Mouse (Mus musculus) G1E-ER4 (cell line): ENCODE data around the gene Wdr89. TPM values are rescaled to one million over a fixed set of nuclear protein-coding genes. Genes with fewer than 3 reads are reported as not detected.

Source experiments
- GATA1 ChIP-seq: IDR thresholded peaks from one replicate; pipeline ENCODE4 v1.8.0; 2012; ENCODE audit warnings: low read length, inconsistent platforms
- polyA plus RNA-seq: library from polyadenylated mRNA; stranded (reverse); fragments of >175 nt; gene quantifications from 2 replicates; pipeline ENCODE4 v1.2.3, GENCODE M21; 2012

The Wdr89 gene
- polyA plus RNA-seq, 1 experiment: 4.0 TPM

DNA sequence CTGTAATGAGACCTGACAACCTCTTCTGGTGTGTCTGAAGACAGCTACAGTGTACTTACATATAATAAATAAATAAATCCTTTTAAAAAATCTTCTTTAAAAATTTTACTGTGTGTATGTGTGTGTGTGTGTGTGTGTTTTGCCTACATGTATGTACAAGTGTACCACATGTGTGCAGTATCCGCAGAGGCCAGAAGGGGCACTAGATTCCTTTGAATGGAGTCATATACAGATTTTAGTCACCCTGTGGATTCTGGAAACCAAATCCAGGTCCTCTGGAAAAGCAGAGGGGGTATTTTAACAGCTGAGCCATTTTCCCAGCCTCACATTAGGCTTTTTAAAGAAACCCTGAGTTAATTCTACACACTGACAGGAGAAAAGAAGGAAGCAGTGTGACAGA lies 27.6 kb downstream of the Wdr89 start:
- TF ChIP-seq GATA1: no peak

DNA sequence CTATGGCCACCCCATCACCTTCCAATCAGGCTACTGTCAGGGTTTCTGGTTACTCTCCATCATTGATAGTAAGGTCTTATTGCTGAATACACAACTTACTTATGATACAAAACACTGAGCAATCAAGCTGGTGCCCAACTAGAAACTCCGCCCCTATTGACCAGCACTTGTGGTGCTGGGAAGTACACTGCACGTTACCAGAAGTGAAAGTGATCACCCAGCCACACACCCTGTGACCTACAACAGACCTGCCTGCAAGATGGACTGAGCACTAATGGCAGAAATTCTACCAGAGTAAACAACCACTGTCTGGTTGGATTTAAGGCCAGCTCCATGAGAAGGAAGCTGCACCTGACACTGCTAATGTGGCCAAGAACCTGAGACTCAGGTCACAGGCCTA lies 31.0 kb downstream of the Wdr89 start:
- TF ChIP-seq GATA1: no peak

DNA sequence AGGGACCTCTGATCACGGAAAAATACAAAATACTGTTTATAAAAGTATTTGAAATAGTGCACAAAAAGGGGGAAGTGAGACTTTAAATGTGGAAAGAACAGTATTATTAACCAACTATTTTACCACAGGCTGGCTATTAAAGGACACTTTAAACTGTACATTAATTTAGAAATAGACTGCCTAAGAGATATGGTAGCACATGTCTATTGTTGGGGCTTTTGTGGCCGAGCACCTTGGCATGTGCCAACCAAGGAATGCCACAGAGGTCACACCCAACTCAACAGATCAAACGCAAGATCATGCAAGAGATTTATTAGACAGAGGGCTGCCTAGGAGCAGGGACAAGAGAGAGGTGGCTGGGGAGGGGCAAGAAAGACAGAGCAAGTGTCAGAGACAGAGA lies 32.2 kb downstream of the Wdr89 start:
- no peak for TF ChIP-seq GATA1

DNA sequence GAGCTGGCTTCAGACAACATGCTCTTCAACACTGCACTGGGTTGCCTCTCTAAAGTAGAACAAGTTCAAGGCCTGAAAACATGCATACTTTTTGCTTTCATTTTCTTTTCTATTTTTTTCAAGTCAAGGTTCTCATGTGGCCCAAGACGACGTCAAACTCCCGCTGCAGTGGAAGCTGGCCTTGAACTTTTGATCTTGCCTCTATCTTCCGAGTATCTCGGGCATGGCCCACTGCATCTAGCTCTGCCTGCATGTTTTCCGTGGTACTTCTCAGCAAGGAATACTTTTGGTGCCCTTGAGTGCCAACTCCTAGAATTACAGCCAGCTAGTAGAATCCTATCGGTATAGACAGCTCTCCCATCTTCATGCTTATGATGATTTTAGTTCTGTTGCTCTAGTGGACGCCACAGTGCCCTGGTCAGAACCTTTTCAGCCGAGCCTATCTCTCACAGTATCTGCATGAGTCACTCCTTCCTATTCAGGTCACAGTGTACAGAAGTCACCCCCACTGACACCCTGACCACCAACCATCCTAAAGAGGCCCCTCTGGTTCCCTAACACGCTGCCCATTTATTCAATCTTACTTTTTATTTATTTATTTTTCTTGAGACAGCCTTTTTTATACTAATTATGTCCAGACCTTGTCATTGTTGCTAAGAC lies 33.4 kb downstream of the Wdr89 start:
- no peak for TF ChIP-seq GATA1

DNA sequence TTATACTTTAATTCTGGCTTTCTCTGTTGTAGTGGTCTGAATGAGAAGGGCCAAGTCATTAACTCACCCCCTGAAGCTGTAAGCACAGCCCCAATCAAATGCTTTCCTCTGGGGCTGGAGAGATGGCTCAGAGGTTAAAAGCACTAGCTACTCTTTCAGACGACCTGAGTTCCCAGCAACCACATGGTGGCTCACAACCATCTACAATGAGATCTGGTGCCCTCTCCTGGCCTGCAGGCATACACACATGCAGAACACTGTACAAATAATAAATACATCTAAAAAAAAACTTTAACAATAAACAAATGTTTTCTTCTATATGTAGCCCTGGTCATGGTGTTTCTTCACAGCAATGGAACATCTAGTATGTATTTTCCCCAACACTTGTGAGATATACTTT lies 39.7 kb downstream of the Wdr89 start:
- TF ChIP-seq GATA1: no peak

DNA sequence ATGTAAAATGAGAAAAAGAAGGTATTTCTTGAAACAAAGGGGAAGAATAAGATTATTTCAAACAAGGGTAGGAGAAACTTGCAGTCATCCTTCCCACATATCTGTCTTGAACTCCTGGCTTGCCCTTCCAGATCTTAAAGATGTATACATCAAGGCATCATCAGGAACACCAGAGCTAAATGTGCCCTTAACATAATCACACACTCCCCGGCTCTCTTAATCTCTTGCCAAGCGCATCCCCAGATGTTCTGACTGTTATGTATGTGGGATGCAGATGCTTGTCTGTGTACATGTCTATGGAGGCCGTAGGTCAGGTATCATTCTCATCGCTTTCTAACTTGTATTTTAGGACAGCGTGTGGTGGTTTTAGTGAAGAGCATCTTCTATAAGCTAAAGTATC lies 46.0 kb downstream of the Wdr89 start:
- no peak for TF ChIP-seq GATA1

DNA sequence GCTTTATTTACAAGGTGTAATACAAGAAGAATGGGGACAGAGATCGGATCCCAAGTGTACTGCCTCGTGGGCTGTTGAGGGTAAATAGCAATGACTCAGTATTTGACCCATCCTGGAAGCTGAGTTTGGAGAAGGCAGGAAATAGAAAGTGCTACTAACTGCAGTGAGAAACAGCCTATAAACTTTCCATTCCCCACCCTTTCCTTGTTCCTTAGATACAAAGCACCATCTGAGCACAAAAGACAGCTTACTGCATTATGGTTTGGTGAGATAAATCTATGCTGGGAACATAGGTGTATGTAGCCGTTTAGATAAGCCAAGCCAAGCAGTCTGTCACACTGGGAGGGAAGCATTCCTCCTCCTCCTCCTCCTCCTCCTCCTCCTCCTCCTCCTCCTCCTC lies 46.5 kb downstream of the Wdr89 start:
- TF ChIP-seq GATA1: no peak

DNA sequence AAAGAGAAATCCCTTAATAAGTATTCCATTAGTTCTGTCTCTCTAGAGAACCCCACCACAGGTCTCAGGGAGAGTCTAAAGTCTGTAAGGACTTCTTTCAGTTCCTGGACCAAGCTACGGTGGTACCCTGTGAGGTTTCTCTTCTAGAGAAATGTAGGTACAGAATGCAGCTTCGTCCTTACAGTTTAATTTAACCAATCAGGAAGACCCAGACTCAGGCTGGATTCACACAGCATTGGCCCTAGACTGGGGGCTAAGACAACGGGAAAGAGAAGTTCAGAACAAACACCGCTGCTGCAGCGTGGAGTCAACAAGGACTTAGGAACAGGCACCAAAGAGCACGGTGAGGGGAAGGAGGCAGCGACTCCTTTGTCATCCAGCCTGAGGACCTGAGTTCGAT lies 52.5 kb downstream of the Wdr89 start:
- no peak for TF ChIP-seq GATA1

DNA sequence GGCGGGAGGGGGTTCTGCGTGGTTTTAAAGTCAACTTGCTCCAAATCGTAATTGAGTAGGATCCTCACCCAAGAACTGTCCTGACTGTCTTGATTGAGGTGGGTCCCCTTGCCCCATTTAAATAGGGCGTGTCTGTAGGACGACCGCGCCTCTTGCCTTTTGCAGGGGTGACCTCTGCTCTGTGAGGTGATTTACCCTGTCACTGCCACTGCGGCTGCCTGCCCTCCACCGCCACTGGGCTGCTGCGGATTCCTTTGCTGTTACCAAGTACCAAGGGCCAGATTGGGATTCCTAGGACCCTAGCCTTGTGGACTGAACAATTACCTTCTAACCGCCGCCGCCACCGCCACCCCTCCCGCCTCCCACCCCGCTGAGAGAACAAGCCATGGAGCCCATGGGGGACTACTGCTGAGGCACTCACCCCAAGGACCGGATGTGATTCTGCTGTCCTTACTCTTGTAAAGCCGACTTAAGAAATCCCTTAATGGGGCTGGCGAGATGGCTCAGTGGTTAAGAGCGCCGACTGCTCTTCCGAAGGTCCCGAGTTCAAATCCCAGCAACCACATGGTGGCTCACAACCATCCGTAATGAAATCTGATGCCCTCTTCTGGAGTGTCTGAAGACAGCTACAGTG lies 53.1 kb downstream of the Wdr89 start:
- no peak for TF ChIP-seq GATA1

DNA sequence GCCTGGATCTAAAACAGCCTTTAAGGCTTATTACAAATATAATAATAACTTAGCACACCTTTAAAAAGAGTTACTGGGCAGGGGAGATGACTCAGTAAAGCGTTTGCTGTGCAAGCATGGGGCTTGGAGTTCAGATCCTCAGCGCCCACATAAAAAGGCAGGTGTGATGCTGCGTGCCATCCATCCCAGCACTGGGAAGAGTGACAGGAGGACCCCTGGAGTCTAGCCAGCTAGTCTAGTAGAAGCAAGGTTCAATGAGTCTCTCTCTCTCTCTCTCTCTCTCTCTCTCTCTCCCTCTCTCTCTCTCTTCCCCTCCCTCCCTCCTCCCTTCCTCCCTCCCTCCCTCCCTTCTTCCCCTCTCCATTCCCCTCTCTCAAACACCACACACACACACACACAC lies 53.8 kb downstream of the Wdr89 start:
- no peak for TF ChIP-seq GATA1

DNA sequence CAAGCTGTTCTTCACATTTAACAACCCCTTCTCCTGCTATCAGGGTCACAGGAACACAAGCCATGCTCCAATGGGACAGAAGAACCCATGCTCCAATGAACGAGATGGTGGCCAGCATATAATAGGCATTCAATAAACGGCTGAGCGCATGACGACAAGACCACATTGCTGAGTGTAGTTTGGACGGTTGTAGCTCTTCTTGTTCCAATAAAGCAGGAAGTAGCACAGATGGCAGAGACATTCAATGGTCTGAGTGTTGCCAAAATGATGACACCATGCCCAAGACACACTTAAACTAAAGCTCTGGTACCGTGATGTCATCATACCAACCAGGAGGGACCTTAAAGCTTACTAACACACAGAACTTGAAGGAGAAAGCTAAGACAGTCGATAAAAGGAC lies 56.6 kb downstream of the Wdr89 start:
- TF ChIP-seq GATA1: no peak

DNA sequence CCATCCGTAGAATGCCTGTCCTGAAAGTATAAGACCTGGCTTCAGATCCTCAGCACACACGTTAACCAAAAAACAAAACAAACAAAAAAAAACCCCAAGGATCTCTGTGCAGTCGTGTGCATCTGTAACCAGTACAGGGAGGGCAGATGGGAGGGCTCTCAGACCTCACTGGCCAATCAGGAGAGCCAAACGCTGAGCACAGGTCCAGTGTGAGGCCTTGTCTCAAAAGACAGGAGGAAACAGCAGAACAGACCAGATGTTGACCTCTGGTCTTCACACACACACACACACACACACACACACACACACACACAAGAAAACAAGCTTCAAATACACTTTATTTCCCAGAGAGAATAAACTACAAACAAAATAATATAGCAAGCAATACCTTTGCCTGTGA lies 69.8 kb downstream of the Wdr89 start:
- TF ChIP-seq GATA1: no peak

DNA sequence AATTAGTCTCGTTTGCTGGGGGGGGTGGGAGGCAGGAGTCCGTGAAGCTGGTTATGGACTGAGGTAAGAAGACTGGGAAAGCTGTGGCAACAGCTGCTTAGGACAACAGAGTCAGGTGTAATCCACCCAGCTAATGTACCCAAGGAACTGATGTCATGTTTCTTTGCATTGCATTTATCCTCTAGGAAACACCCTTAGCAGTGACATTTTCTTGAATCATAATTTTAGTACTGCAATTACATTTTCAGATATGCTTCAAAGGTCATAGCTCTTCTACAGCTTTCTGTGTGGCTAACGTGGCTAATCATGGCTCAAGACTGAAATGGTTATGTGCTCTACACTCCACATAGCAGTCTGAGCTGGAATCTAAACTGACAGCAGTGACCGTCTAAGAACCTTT lies 70.3 kb downstream of the Wdr89 start:
- TF ChIP-seq GATA1: no peak

DNA sequence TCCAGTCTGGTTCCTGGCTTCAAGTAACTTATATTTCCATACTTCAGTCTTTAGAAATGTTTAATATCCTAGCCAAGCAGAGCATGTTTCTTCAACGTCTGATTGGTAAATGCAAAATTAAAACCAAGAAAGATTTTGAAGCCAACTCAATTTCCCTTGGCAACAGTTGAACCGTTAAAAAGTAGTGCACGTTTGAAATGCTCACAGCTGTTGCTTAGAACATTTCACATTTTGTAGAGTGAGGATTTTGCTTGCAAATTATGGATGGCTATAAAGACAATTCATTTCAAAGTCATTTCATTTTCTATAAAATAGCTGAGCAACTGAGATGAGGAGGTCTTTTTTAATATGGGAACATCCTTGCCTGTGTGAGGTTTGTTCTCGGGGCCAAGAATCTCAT lies 71.6 kb downstream of the Wdr89 start:
- no peak for TF ChIP-seq GATA1

DNA sequence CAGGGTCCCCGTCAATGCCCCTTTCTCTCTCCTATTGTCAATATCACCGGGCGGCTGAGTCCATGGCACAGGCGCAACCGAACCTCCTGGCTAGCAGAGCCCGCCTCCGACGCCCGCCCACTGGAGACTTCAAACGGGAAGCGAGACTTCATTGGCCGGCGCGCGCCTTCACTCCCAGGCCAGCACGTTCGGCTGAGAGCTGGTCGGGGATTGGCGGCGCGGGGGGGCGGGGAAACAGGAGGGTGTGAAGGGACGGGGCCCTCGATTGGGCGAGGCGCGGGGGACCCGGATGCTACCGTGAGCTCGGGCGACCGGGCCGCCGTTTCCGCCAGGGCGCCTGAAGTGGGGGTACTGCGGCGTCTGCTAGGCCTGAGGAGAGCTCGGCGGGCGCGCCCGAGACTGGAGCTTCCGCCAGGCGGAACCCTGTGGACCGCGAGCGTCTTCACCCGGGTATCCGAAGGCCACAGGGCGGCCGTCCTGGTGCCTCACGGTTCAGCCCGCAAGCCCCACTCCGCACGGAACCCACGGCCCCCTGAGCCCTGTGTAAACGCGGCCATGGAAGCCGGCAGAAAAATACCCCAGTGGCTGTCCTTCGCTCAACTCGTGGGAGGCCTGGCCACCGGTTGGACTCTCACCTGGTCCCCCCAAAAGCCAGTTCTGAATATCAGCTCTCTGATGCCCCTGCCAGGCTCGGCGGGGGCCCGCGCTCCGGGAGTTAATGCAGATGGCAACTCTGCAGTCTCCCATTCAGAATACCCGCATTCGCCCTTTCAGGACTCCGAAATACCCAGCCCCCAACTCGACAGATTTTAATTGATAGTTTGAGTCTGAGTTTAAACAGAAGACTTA lies 73.0 kb downstream of the Wdr89 start, which contains the start of gene Ppp2r5e:
Ppp2r5e (minus strand) TSS at position 92 of the 849 bp plus-strand sequence.
- TF ChIP-seq GATA1: no peak

DNA sequence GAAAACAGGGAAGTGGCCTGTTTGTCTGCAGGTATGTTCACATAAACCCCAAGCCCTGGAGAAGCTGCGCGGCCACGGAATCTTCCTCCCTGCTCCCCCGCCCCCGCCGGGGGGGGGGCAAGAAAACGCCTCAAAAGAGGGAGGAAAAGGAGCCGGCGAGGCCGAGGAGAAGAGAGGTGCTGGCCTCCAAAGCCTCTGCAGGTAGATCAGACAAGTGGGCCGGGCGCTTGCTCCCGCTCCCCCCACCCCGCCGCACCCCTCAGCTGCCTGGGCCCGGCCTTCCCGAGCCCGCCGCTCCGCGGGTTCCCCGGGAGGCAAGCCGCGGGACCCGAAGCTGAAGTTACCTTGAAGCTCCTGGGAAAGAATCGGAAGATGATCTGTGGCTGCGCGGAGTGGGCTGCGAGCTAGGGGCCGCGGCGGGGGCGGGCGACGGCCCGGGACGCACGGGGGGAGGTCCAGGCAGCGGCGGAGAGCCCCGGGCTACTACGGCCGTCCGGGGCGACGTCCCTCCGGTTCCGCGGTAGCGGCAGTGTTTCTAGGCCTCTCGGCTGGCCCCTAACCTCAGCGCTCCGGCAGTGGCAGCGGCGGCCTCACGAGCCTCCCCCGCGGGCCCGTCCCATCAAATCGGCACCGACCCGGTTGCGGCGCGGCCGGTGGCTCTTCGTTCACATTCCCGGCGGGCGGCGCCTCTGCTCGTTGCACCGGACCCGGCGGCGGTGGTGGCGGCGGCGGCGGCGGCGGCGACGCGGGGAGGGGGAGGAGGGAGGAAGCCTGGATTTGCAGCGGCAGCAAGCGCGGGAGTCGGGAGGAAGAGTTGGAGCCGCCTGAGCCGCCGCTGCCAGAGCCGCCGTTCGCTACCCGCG lies 73.8 kb downstream of the Wdr89 start:
- TF ChIP-seq GATA1: no peak

DNA sequence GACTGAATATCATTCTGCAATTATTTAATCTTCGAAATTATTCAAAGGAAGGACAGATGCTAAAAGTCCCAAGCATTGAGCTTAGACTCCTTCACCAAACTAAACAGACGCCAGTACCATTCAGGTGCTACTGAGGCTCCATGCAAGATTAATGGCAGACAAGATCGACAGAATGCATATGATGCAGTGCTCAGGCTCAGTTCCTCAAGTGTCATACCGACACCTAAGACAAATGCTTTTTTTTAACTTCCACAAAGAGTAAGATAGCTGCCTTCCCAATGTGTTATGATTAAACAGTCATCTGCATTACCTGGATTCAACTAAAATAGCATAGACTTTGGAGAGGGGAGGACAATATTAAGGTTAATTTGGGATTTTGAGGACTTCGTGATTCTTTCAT lies 74.9 kb downstream of the Wdr89 start:
- no peak for TF ChIP-seq GATA1
